Mouse (Mus musculus) left cerebral cortex, adult 9 months (tissue): ENCODE data around the gene Timeless.

ENCODE experiments used
- DNase-seq, 2 experiments: peaks; one replicate each; pipeline ENCODE4 v3.0.0; 2022; ENCODE audit warnings: low spot score in 2 of 2

Gene Timeless

GRCm38 (mm10) chr10:128296370-128297090 is 64.7 kb downstream of the Timeless start:
- no peak for DNase-seq

GRCm38 (mm10) chr10:128297221-128297620 is 65.4 kb downstream of the Timeless start:
- no peak for DNase-seq

DNA sequence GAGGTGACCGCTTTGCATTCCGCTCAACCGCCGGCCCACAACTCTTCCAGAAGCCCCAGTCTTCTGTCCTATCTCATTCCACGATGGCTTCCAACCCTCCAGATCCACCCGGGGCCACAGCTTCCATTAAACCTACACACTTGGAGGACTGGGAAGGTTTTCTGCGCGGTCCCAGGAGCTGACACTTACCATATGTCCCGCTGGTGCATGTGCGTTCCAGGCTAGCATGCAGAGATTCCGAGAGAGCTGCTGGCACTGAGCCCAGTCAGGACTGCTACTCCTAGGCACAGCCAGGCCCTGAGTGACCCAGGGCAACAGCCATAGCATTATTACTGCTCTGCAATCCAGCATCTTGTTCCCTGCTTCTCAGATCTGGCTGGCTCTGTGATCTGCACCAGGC is 65.8 kb downstream of the Timeless start:
- DNase-seq, result no peak

DNA sequence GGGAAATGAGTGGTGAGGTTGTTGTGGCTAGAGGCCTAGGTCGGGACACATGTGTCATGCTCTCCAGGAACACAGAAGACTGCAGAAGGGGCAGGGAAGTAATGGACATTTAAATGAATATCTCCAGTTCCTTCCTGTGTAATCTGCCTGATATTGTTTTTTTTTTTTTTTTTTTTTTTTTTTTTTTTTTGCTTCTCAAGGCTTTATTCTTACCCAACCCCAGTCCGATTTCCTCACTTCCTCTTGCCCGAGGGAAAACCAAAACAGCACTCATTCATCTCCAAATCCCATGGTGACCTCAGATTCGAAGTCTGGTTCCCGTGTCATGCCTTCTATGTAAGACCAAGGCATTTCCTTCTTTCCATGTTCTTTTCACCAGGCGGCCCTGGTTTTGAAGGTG is 66.4 kb downstream of the Timeless start:
- no peak for DNase-seq

DNA sequence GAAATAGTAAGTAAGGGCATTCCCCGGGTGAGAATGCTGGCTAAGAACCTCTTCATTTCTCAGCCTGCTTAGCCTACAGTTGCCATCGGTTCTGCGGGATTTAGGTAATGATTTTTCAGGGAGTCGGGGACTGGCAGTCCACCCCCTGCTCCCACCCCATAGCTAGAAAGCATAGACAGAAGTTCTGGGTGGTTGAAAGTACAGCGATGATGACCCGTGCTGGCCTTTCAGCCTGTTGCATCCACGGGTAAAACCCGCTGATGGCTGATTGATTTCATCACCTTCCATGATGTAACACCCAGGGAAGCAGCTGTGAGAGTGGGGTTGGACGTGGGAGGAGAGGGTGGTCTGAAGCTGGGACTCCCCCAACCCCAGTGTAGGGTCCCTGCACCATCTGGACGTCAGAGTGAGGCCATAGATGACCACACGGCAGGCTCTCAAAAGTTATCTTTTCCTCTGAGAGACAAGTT is 66.9 kb downstream of the Timeless start, which contains the start of gene Il23a:
TSS of gene Il23a (minus strand) at position 51 of the 470 bp plus-strand sequence.
- no peak for DNase-seq

- DNase-seq, result no peak
These were observed 70.5 kb downstream of the Timeless start for GRCm38 (mm10) chr10:128302357-128302756.
